Mouse (Mus musculus): ENCODE results near the gene Ncln.

GRCm38 (mm10) chr10:81519227-81519977 lies 23.2 kb upstream of the Ncln start:
- TF ChIP-seq CTCF (IDR thresholded peaks at IDR 0.05; ENCODE audit: insufficient read depth, low read length) (no peak), POLR2A (IDR thresholded peaks at IDR 0.05; ENCODE audit: borderline replicate concordance, extremely low read depth, low read depth, low read length) (no peak)

All from lung, adult 2 months (tissue).